ENCODE assay signal across 12 mouse cellular contexts in genomic region chr19:20389723-20390122, GRCm38 (mm10). TPM values are rescaled to one million over a fixed set of nuclear protein-coding genes. Genes with fewer than 3 reads are reported as not detected.
A peak's percentile ranks its signal among the peaks of the same experiment; 100 is the strongest.
DNase-seq lines count a peak whose midpoint lies in the region; ATAC-seq and TF ChIP-seq lines count a peak whose summit lies in the region.
"Had no signal": no experiment of that assay in that cellular context is flagged by ENCODE, and none has a peak within 500 bp of the region (broad histone marks: within the 10 kb centered on the region; RNA-seq: fewer than 3 reads in every experiment).

No protein-coding gene starts in this region.

- H3K27ac ChIP-seq in spleen, adult 2 months (ENCODE audit: insufficient read depth, low read length), result peak overlapping the region; percentile 22; the same call in 1 of the 2 replicates
- H3K27ac ChIP-seq in lung, embryonic 16.5 days (ENCODE audit: low read length), result peak overlapping the region; percentile 74
- H3K27ac ChIP-seq: hindbrain, embryonic 10.5 days had no signal

- peaks cover 3% of the 10 kb centered on the region; the same call in 1 of the 2 replicates for H3K4me1 ChIP-seq in spleen, adult 2 months (ENCODE audit: control insufficient read depth, insufficient read depth, insufficient read length)
- peaks cover 3% of the 10 kb centered on the region; the same call in 1 of the 2 replicates for H3K4me1 ChIP-seq in lung, embryonic 16.5 days (replicated peaks; ENCODE audit: control insufficient read depth, insufficient read depth, low read length)
- H3K4me1 ChIP-seq: hindbrain, embryonic 10.5 days had no signal

- intact Hi-C loops in heart, postnatal 14 days (cut with DNase I), result no loop called here

- TF ChIP-seq POLR2A in spleen, adult 2 months (IDR thresholded peaks at IDR 0.05; ENCODE audit: low read depth, low read length), result no peak

- H3K4me3 ChIP-seq in spleen, adult 2 months (ENCODE audit: extremely low read depth, insufficient read depth, insufficient read length), result peak overlapping the region; percentile 32; the same call in 1 of the 2 replicates
- peak overlapping the region; percentile 48 for H3K4me3 ChIP-seq in lung, embryonic 16.5 days (ENCODE audit: low read length)
- H3K4me3 ChIP-seq: hindbrain, embryonic 10.5 days had no signal

- 29% methylated on average over 7 of the region's 7 CpGs for WGBS in spleen, adult 2 months
- WGBS in lung, embryonic 16.5 days, result 49% methylated on average over 7 of the region's 7 CpGs

- no peaks in the 10 kb centered on the region for H3K9me3 ChIP-seq in lung, embryonic 16.5 days (ENCODE audit: control insufficient read depth, low read length)
- H3K9me3 ChIP-seq: hindbrain, embryonic 10.5 days had no signal

- no peaks in the 10 kb centered on the region for H3K36me3 ChIP-seq in spleen, adult 2 months (ENCODE audit: control insufficient read depth, insufficient read depth, low read length)
- no peaks in the 10 kb centered on the region for H3K36me3 ChIP-seq in lung, embryonic 16.5 days (ENCODE audit: control insufficient read depth, insufficient read depth, low read length)
- H3K36me3 ChIP-seq: hindbrain, embryonic 10.5 days had no signal

- peak overlapping the region; percentile 44 for H3K4me2 ChIP-seq in lung, embryonic 16.5 days (ENCODE audit: low read depth, low read length)

- no peak for TF ChIP-seq CTCF in spleen, adult 2 months (IDR thresholded peaks at IDR 0.05; ENCODE audit: extremely low read depth, insufficient read depth, insufficient read length, insufficient replicate concordance)

- H3K27me3 ChIP-seq in spleen, adult 2 months (ENCODE audit: control insufficient read depth, insufficient read depth, low read length), result no peaks in the 10 kb centered on the region
- H3K27me3 ChIP-seq in lung, embryonic 16.5 days (ENCODE audit: control insufficient read depth, insufficient read depth, low read depth, low read length), result no peaks in the 10 kb centered on the region

- DNase-seq in heart, adult 18-20 months, result peak; percentile 36 to 41
- DNase-seq in heart, postnatal 14 days, result no peak
- DNase-seq in spleen, adult 2 months (ENCODE audit: low read depth in 1 of 2, low spot score in 2 of 2), result no peak
- DNase-seq in spleen, adult 12 weeks (ENCODE audit: low spot score), result no peak
- DNase-seq in retina, postnatal 1 day, result no peak
- DNase-seq: cerebellum, adult 8-10 months; layer of hippocampus, adult 9-11 months had no signal

- peak overlapping the region; percentile 54 for H3K9ac ChIP-seq in lung, embryonic 16.5 days (ENCODE audit: low read length)

- ATAC-seq in lung, embryonic 16.5 days (ENCODE audit: low read depth), result no peak
- ATAC-seq in cerebellum, adult (ENCODE audit: insufficient number of reproducible peaks, low FRiP score, low TSS enrichment), result no peak
- ATAC-seq in inflammation-experienced regulatory T-cells, adult 6 months, result no peak
- ATAC-seq: forebrain, embryonic 14.5 days had no signal

RNA-seq across cellular contexts. Expression of gene Anxa1, which starts 1.0 kb away (rescaled TPM):
- 10 to 100 TPM; 17.3 to 19.3 TPM for total RNA-seq in heart, adult 18-20 months (2021)
- 10 to 100 TPM; 27.7 to 30.0 TPM for total RNA-seq in heart, postnatal 14 days (2021)
- polyA plus RNA-seq in spleen, adult 2 months (2012; rRNA removed), result 3.1 and 4.0 TPM in 2 replicates
- polyA plus RNA-seq in lung, embryonic 16.5 days (2015; fragmentation: Nextera tagmentation; extraction: Ambion mirVana), result 220 and 240 TPM in 2 replicates
- 10 to 100 TPM in 1 of 3 experiments, 1 to 10 TPM in 2; 6.1 to 16.1 (median 6.9) TPM for polyA plus RNA-seq in inflammation-experienced regulatory T-cells, adult 6 months (2017; shearing (Covaris generic))

Comparison
In these comparisons a context has a peak if more than half of its experiments do, and no peak if none do; other contexts are left out.
1. DNase-seq: peak in heart, adult 18-20 months (2 of 2); none in heart, postnatal 14 days (0 of 2), spleen, adult 2 months (0 of 2), spleen, adult 12 weeks (single experiment) and retina, postnatal 1 day (single experiment).
2. RNA of gene Anxa1, which starts 1.0 kb away (polyA plus RNA-seq): 220 to 240 TPM in lung, embryonic 16.5 days; 6.1 to 16.1 TPM in inflammation-experienced regulatory T-cells, adult 6 months and 3.1 to 4.0 TPM in spleen, adult 2 months; every median in the first group is over 10 times any median in the second.